19 mouse cellular contexts compared by ENCODE assay signal in genomic region chr10:14239670-14240069, GRCm38 (mm10).
A peak's percentile ranks its signal among the peaks of the same experiment; 100 is the strongest.
DNase-seq lines count a peak whose midpoint lies in the region; ATAC-seq and TF ChIP-seq lines count a peak whose summit lies in the region.
"Had no signal": no experiment of that assay in that cellular context is flagged by ENCODE, and none has a peak within 500 bp of the region (broad histone marks: within the 10 kb centered on the region; RNA-seq: fewer than 3 reads in every experiment).

No protein-coding gene starts in this region.

- H3K79me2 ChIP-seq in heart, adult 2 months (replicated peaks; ENCODE audit: control insufficient read depth, insufficient read depth, low read length) = no peaks in the 10 kb centered on the region
- H3K79me2 ChIP-seq in CH12.LX (replicated peaks; ENCODE audit: control insufficient read depth, extremely low read depth, insufficient read depth, poor library complexity, severe bottlenecking) = no peaks in the 10 kb centered on the region

- TF ChIP-seq RAD21 in CH12.LX (IDR thresholded peaks at IDR 0.05; ENCODE audit: low read depth, low read length) = no peak

- peak; percentile 60 for DNase-seq in heart, adult 11 months
- DNase-seq in heart, adult 2 months = no peak
- DNase-seq in CH12.LX (ENCODE audit: extremely low read depth) = no peak
- DNase-seq: adrenal gland, adult 2 months; adrenal gland, adult 8-10 months; adrenal gland, postnatal 10 days; adrenal gland, postnatal 14 days; adrenal gland, postnatal 25 days; adrenal gland, postnatal 36 days; B cell, adult 2 months; cerebellum, adult 11 months; cerebellum, adult 11-12 months; cerebellum, adult 18-20 months; cerebellum, adult 2 months had no signal

- 76% methylated on average over 8 of the region's 8 CpGs for WGBS in heart, adult 2 months
- 87% methylated on average over 8 of the region's 8 CpGs for WGBS in kidney, embryonic 14.5 days

- H3K4me2 ChIP-seq in CH12.LX (ENCODE audit: insufficient read depth, low read depth, poor library complexity, severe bottlenecking) = peak overlapping the region; percentile 5; the same call in 1 of the 2 replicates
- H3K4me2 ChIP-seq in kidney, embryonic 14.5 days (replicated peaks; ENCODE audit: low read depth, low read length) = no peak overlapping the region

- in situ Hi-C loops in CH12.LX (cut with MboI; ENCODE audit: low pct_ligation_motif_present, low pct_unique_long_range_greater_than_20kb, low sequenced_read_pairs) = no loop called here

- no peak overlapping the region for H3K9ac ChIP-seq in heart, adult 2 months (ENCODE audit: low read depth, low read length)
- no peak overlapping the region for H3K9ac ChIP-seq in CH12.LX (ENCODE audit: insufficient read depth, low read depth)
- no peak overlapping the region for H3K9ac ChIP-seq in kidney, embryonic 14.5 days (ENCODE audit: low read depth, low read length)

- TF ChIP-seq POLR2A in heart, adult 2 months (IDR thresholded peaks at IDR 0.05; ENCODE audit: insufficient read depth, low read depth, low read length) = no peak
- TF ChIP-seq POLR2A in CH12.LX (IDR thresholded peaks at IDR 0.05; ENCODE audit: low read depth, low read length) = no peak

- no peaks in the 10 kb centered on the region for H3K36me3 ChIP-seq in heart, adult 2 months (ENCODE audit: control insufficient read depth, insufficient read depth, low read length)
- no peaks in the 10 kb centered on the region for H3K36me3 ChIP-seq in CH12.LX (replicated peaks in 1 of 2; ENCODE audit: control insufficient read depth in 1 of 2, insufficient read depth in 1 of 2, low read length in 1 of 2)
- no peaks in the 10 kb centered on the region for H3K36me3 ChIP-seq in kidney, embryonic 14.5 days (ENCODE audit: control insufficient read depth, insufficient read depth, low read length)
- H3K36me3 ChIP-seq: G1E had no signal

- no peaks in the 10 kb centered on the region for H3K4me1 ChIP-seq in heart, adult 2 months (ENCODE audit: control insufficient read depth, insufficient read depth, low read length)
- peaks cover 0 to 7% of the 10 kb centered on the region in 2 experiments; a peak in 2 of 4 replicates for H3K4me1 ChIP-seq in CH12.LX (ENCODE audit: control insufficient read depth in 1 of 2, insufficient read depth in 2 of 2)
- no peaks in the 10 kb centered on the region for H3K4me1 ChIP-seq in kidney, embryonic 14.5 days (ENCODE audit: control insufficient read depth, insufficient read depth, low read length)

- no peaks in the 10 kb centered on the region for H3K9me3 ChIP-seq in CH12.LX (replicated peaks; ENCODE audit: low read length)
- H3K9me3 ChIP-seq in kidney, embryonic 14.5 days (ENCODE audit: control insufficient read depth, low read length) = no peaks in the 10 kb centered on the region
- H3K9me3 ChIP-seq: G1E had no signal

- H3K4me3 ChIP-seq in heart, adult 2 months = no peak overlapping the region
- H3K4me3 ChIP-seq in CH12.LX (replicated peaks in 1 of 3; ENCODE audit: low read depth in 2 of 3, low read length in 2 of 3, poor library complexity in 1 of 3) = no peak overlapping the region
- H3K4me3 ChIP-seq in kidney, embryonic 14.5 days (ENCODE audit: low read length) = no peak overlapping the region

- dilution Hi-C loops in CH12.LX (cut with MboI; ENCODE audit: extremely low pct_ligation_motif_present, extremely low pct_unique_long_range_greater_than_20kb, low sequenced_read_pairs) = no loop called here

- TF ChIP-seq EP300 in heart, adult 2 months (IDR thresholded peaks at IDR 0.05; ENCODE audit: insufficient read depth, low read depth, low read length) = no peak
- no peak for TF ChIP-seq EP300 in CH12.LX (IDR thresholded peaks at IDR 0.05; ENCODE audit: low read length)

- intact Hi-C loops in heart, adult 2 months (cut with DNase I) = no loop called here

- ATAC-seq in kidney, embryonic 14.5 days (ENCODE audit: low FRiP score, low TSS enrichment) = no peak
- ATAC-seq: activated CD4-positive, CD25-positive, alpha-beta regulatory T cell, adult 4 months; CD4-positive, CD25-positive, alpha-beta regulatory T cell, adult 4 months; Patski had no signal

- H3K27me3 ChIP-seq in heart, adult 2 months (ENCODE audit: control insufficient read depth, insufficient read depth, low read length) = no peaks in the 10 kb centered on the region
- no peaks in the 10 kb centered on the region for H3K27me3 ChIP-seq in CH12.LX (replicated peaks)
- no peaks in the 10 kb centered on the region for H3K27me3 ChIP-seq in kidney, embryonic 14.5 days (ENCODE audit: control insufficient read depth, insufficient read depth, low read length)
- H3K27me3 ChIP-seq: Patski had no signal

- no peak overlapping the region for H3K27ac ChIP-seq in heart, adult 2 months
- no peak overlapping the region for H3K27ac ChIP-seq in CH12.LX (ENCODE audit: insufficient read depth, low read depth)
- H3K27ac ChIP-seq in kidney, embryonic 14.5 days (ENCODE audit: low read depth, low read length) = no peak overlapping the region

- no peak for TF ChIP-seq CTCF in heart, adult 2 months (IDR thresholded peaks at IDR 0.05)
- no peak for TF ChIP-seq CTCF in CH12.LX (conservative IDR thresholded peaks at IDR 0.05 in 1 of 2, IDR thresholded peaks at IDR 0.05 in 1 of 2; ENCODE audit: low read depth in 2 of 2, low read length in 2 of 2)

TF ChIP-seq in CH12.LX, 34 proteins besides CTCF, POLR2A, EP300 and RAD21:
- peak; percentile 69 for TF ChIP-seq BHLHE40 (IDR thresholded peaks at IDR 0.05; ENCODE audit: low read depth, low read length)
- TF ChIP-seq UBTF (IDR thresholded peaks at IDR 0.05; ENCODE audit: low read depth, low read length) = no peak
